Mouse (Mus musculus): Measurements from ENCODE around the gene Gmfg.

- TF ChIP-seq POLR2A (IDR thresholded peaks at IDR 0.05; ENCODE audit: borderline replicate concordance, extremely low read depth, insufficient read depth, insufficient read length, poor library complexity, severe bottlenecking) (no peak), CTCF (IDR thresholded peaks at IDR 0.05; ENCODE audit: borderline replicate concordance, extremely low read depth, insufficient read depth, insufficient read length) (no peak)
Observed at GRCm38 (mm10) chr7:28435660-28436259, 1.5 kb upstream of the Gmfg start.
